Mouse (Mus musculus) T-helper 2 cell (primary cell): Measurements from ENCODE around the gene Trabd.

ENCODE experiments used
- in situ Hi-C: fragments of 300-600 bp; cut with MboI, MseI; formaldehyde crosslinking; loops from one replicate; pipeline ENCODE4 v1.15.1; 2025; ENCODE audit warnings: high pct_unique_total_duplicates

The Trabd gene

GRCm38 (mm10) chr15:89074613-89075477, at the start of gene Trabd:
Trabd (plus strand) TSS chr15:89075124.
- in situ Hi-C loops: no loop called here

DNA sequence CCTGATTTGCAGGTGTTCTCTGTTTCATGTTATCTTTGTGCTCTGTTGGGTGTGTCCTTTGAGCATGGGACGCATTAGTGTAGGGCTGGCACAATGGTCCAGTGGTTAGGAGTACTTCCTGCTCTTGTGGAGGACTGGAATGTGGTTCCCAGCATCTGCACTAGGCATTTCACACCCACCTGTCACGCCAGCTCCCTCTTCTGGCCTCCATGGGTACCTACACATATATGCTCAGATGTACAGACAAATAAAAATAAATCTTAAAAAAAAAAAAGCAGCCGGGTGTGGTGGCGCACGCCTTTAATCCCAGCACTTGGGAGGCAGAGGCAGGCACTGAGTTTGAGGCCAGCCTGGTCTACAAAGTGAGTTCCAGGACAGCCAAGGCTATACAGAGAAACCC, 30.5 kb upstream of the Trabd start:
- in situ Hi-C loops: no loop called here

- in situ Hi-C loops: no loop called here
Observed at GRCm38 (mm10) chr15:89046356-89046755, 28.6 kb upstream of the Trabd start.

DNA sequence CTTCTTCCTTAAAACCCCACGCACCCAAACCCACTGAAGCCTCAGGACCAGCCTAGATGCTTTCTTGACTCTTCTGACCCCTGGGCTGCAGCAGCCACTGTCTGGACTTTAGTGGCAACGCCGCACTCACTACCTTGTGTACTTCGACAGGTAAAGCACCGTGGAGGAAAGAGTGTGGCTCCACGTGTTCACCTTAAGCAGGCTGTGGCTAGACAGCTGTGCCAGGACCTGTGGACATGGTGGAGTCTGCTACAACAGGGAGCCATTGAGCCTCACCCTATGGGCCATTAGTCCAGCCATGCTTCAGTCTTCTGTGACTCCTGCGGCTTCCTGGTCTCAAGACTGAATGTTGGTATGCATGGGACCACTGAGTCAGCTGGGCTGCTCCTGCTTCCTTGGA, 20.3 kb upstream of the Trabd start:
- in situ Hi-C loops: loop anchor here (5.0 kb wide), 1 partner anchor 52 kb away; no protein-coding TSS in a partner anchor

DNA sequence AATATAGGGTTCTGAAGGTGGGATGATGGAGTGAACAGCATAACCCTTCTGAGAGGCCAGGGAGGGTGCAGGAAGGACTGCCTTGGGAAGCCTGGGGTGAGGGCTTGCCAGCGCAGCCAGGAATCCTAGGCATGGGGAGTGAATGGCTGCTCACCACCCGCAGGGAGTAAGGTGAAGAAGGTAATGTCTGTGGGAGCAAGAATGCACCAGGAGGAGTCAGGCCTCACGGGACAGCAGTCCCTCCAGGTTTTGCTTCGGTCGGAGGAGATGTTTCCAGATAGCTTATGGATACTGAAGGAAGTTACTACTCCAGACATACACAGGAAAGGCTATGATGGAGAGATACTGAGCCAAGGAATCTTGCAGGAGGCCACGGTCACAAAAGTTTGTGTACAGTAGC, 16.2 kb upstream of the Trabd start:
- in situ Hi-C loops: no loop called here

DNA sequence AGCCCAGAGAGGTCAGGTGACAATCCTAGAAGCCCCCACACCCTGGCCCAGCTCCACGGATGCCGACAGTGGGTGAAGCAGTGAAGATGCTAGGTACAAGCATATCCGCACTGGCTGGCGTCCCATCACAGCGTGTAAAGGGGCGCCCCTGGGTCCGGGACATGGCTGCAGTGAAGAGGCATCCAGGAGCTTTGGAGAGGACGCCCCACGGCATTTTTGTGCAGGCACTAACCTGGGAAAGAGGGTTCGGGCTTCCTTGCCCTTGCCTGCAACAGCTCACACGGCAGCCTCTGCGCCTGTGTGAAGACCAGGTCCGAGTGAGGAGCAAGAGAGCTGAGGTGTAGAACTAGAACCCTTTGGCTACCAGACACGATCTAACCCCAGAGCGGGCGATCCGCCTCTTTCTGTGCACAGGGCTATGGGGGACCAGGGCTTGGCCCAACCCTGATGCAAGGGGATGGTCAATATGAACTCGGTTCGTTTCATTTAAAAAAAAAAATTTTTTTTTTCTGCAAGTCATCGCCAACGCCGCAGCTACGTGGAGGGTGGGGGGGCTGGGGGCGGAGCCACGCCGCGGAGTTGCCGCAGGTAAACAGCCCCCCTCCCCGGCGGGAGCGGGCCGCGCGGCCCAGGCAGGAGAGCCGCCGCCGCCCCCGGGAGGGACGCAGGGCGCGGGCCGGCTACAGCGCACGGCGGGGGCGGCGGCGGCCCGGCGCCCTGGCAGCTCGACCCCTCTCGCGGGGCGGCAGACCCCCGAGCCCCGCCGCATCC, 15.6 kb upstream of the Trabd start, which contains the start of gene Panx2:
Gene Panx2, plus strand, starts transcription at position 574 of the 771 bp plus-strand sequence.
- in situ Hi-C loops: no loop called here

- in situ Hi-C loops: loop anchor here (10.0 kb wide), 1 partner anchor 235 kb away; no protein-coding TSS in a partner anchor
Observed at GRCm38 (mm10) chr15:89060032-89060681, 14.8 kb upstream of the Trabd start.

DNA sequence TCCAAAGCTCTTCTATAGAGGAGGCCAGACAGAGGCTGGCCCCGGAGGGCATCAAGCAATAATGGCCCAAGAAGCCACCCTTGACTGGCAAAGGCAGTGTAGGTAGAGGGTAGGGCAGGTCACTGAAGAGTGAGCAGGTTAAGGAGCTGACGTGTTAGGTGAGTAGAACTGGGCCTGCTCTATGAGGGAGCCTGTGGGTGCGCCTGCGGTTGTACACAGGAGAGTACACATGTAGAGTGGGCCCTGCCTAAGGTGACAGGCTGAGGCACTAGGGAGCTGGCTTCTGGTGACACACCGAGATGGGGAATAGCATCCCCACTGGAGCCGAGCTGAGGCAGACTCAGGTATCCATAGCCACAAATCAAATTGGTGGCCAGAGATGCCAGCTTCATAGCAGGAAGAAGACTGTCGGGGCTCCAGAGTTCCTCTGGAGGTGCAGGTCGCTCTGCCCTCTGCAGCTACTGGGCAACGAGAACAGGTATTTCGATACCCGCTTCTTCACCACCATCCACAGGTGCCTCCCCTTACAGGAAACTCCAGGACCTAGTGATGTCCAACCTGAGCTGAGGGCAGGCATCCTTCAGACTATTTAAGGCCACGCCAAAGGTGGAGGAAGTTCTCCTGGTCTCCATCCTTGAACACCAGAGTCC, 14.0 kb upstream of the Trabd start:
- in situ Hi-C loops: loop anchor here (10.0 kb wide), 1 partner anchor 236 kb away; no protein-coding TSS in a partner anchor

DNA sequence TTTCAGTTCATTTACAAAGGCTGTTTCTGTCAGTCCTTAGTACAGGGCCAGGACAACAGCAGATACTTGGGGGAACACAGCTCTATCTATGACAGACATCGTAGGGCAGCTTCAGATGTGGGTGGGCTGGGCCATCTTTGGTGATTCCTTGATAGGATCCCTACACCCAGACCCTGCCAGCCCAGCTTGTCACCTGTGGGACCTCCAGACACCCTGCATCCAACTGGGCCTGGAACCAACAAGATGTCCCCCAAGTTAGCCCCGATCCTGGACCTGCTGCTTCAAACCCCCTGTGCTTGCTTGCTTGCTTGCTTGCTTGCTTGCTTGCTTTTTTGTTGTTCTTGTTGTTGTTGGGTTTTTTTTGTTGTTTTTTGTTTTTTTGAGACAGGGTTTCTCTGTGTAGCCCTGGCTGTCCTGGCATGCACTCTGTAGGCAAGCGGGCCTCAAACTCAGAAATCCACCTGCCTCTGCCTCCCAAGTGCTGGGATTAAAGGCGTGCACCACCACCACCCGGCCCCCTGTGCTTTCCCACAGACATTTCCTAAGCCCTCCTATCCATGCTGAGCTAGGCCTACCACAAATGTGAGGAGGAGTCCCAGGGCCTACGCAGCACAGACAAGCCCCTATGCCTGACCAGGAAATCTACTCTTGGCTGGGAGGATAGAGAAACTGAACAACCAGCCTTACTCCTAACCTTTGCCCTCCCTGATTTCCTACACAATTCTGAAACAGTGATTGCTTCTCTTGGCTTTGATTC, 13.0 kb upstream of the Trabd start:
- in situ Hi-C loops: loop anchor here (10.0 kb wide), 1 partner anchor 237 kb away; no protein-coding TSS in a partner anchor

GRCm38 (mm10) chr15:89062518-89062910, 12.4 kb upstream of the Trabd start:
- in situ Hi-C loops: loop anchor here (10.0 kb wide), 1 partner anchor 238 kb away; no protein-coding TSS in a partner anchor

- in situ Hi-C loops: loop anchor here (10.0 kb wide), 1 partner anchor 238 kb away; no protein-coding TSS in a partner anchor
Observed at GRCm38 (mm10) chr15:89063001-89063400, 11.9 kb upstream of the Trabd start.

DNA sequence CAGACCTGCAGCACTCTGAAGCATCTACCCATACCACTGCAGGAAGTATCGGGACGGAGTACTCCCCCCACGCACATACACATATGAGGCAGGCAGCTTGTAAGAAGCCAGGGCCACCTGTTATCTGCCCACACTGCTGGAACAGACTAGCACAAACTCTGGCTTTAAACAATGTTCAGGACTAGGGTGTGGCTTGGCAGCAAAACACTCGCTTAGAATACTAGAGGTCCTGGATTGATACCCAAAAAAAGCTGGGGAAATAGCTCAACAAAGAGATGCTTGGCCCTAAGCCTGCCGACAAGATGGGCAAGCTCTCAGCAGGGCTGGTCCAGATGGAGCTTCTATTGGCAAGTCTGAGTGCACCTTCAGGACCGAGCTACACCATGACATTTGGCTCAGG, 11.4 kb upstream of the Trabd start:
- in situ Hi-C loops: loop anchor here (10.0 kb wide), 1 partner anchor 239 kb away; no protein-coding TSS in a partner anchor

DNA sequence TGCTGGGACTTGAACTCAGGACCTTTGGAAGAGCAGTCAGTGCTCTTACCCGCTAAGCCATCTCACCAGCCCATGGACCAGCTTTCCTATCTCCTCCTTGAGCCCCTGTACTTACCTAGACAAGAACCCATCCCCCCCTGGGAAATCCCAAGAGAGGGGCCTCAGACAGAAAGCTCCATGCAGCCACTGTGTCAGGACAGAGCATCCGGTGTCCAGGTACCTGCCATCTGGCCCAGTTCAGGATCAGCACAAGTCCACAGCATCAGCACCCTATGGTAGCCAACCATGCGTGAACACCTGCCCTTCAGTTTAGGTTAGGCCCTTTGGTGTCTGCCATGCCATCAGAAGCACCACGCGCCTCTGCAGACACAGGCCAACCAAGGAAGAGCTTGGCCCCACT, 10.0 kb upstream of the Trabd start:
- in situ Hi-C loops: loop anchor here (10.0 kb wide), 1 partner anchor 240 kb away; no protein-coding TSS in a partner anchor

- in situ Hi-C loops: loop anchor here (10.0 kb wide), 1 partner anchor 243 kb away; no protein-coding TSS in a partner anchor
Observed at GRCm38 (mm10) chr15:89067609-89068008, 7.3 kb upstream of the Trabd start.

DNA sequence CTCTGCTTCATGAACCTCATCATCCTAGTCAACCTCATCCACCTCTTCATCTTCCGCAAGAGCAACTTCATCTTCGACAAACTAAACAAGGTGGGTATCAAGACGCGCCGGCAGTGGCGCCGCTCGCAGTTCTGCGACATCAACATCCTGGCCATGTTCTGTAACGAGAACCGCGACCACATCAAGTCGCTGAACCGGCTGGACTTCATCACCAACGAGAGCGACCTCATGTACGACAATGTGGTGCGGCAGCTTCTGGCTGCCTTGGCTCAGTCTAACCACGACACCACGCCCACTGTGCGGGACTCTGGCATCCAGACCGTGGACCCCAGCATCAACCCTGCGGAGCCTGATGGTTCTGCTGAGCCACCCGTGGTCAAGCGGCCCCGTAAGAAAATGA, 6.7 kb upstream of the Trabd start:
- in situ Hi-C loops: loop anchor here (10.0 kb wide), 1 partner anchor 243 kb away; no protein-coding TSS in a partner anchor

DNA sequence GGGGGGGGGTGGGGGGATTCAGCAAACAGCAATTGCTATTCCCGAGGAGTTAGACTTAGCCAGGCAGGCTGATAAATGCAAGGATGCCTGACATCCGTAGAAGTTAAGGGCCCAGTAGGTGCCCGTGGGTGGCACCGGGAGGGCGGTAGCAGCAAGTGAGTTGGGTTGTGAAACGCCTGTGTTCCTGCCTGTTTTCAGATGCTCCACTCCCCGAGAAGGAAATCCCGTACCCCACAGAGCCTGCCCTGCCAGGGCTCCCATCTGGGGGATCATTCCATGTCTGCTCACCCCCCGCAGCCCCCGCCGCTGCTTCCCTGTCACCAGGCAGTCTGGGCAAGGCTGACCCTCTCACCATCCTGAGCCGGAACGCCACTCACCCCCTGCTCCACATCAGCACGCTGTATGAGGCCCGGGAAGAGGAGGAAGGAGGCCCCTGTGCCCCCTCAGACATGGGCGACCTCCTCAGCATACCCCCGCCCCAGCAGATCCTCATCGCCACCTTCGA, 5.5 kb upstream of the Trabd start:
- in situ Hi-C loops: loop anchor here (10.0 kb wide), 1 partner anchor 245 kb away; no protein-coding TSS in a partner anchor

DNA sequence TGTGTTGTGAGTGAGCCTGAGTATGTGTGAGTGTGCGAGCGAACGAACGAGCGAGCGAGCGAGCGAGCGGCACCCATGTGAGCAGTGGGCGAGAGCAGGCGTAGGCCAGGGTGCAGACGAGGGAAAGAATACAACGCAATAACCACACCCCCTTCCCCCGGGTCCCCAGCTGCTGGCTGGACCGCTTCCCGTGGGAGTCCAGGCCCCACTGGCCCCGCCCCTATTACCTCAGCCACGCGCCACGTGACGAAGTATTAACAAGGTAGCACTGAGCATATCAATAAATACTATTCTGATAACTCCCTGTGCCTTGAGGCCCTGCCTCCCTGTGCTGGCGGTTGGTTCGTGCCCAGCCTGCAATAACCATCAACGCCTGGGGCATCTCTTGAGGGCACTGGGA, 4.3 kb upstream of the Trabd start:
- in situ Hi-C loops: no loop called here

DNA sequence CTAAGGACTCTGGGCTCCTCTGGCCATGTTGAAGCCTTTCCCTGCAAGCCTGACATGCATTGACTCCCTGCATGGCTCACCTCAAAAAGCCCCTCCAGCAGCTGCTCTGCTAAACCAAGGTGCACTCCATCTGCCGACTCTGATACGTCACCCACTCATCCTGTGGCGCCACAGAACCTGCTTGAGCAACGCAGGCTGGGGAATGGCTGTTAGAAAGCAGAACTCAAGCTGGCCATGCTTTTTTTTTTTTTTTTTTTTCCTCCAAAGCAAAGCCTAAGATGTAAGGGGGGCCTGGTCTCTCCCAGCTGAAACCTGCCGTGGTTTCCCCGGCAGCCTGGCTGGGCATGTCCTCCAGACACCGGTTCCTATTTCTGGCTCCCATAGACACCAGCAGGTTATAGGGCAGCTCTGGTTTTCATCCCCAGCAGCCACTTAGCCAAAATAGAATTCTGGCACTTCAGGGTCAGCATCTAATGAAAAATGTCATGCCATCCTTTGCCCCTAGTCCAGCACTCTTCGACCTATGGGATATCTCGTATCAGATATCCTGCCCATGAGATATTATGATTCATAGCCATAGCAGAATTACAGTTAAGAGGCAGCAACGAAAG, 826 bp upstream of the Trabd start:
- in situ Hi-C loops: no loop called here

DNA sequence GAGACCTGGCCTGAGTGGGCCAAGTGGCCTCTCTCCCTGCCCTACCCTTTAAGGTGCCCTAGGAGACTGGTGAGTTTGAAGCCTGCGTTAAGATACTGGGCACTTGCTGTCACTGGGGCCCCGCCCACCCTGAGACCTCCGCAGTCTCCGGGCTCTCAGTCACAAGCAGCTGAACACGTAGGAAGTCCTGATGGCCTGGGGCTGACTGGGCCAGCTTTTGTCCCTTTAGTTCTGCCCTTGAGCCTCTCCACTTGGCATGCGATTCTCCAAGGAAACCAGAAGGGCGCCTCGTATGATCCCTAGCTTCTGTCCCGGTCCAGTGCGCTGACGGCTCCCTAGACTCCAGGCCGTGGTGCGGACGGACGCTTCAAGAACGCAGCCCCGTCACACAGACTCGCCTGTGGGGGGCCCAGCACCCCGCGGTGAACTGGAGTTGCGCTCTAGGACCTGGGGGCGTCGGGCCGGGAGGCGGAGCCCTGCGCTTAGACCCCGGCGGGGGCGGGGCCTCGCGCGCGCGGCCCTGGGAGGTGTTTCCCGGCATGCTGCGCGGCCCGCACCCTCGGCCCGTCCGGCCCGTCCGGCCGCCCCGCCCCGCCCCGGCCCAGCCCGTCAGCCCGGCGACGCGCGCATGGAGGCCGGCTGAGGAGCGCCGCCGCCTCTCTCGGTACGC, 689 bp downstream of the Trabd start:
- in situ Hi-C loops: no loop called here
